Mouse (Mus musculus) lung, postnatal 10 days (tissue): Measurements from ENCODE around the gene Prdm12.
"Not testable (repeated sequence)": the region's sequence is repeated elsewhere in the genome, so short reads cannot be mapped to it uniquely, and the experiment has no call there.

ENCODE experiments used
- DNase-seq: peaks from one replicate; pipeline ENCODE4 v3.0.0; 2021

The Prdm12 gene

DNA sequence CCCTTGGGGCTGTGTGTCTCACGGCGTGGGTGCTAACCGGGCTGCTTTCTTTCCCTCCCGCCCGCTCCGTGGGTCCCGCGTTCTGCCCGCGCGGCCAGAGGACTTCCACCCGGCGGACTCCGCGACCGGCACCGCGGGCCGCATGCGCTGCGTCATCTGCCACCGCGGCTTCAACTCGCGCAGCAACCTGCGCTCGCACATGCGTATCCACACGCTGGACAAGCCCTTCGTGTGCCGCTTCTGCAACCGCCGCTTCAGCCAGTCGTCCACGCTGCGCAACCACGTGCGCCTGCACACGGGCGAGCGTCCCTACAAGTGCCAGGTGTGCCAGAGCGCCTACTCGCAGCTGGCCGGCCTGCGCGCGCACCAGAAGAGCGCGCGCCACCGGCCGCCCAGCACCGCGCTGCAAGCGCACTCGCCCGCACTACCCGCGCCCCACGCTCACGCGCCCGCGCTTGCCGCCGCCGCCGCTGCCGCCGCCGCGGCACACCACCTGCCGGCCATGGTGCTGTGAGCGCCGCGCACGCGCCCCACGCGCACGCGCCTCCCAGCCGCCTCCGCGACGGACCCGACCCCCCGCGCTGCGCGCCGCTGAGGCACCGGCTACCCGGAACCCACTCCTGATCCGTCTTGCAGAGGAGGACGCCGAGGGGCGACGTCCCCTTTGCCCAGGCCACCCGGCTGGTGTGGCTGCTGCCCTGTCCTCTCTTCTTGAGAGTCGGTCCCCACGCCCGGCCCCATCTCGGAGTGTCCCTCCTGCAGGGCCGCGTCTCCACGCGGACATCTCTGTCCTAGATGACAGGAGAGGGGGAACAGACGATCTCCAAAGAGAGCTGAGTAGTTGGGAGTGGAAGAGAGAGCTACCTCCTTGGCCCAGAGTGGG is 14.4 kb downstream of the Prdm12 start:
- DNase-seq = no peak

- peak; percentile 75 for DNase-seq
These were observed 15.2 kb downstream of the Prdm12 start for GRCm38 (mm10) chr2:31654854-31655559.

DNA sequence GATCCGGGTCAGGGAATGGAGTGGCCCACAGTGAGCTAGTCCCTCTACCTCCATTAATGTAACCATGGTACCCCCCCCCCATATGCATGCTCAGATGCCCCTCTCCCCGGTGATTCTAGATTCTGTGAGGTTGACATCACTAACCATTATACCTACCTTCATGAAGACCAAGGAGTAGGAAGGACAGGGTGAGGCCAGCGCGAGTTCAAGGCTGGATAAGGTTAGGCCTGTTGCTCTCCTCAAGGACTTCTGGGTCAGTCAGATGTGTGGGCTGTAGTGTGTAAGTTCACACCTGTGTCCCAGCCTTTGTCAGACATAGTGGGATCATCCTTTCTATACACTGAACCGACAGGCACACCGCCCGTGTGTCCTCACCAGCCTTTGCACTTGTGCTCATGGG is 16.5 kb downstream of the Prdm12 start:
- no peak for DNase-seq

DNA sequence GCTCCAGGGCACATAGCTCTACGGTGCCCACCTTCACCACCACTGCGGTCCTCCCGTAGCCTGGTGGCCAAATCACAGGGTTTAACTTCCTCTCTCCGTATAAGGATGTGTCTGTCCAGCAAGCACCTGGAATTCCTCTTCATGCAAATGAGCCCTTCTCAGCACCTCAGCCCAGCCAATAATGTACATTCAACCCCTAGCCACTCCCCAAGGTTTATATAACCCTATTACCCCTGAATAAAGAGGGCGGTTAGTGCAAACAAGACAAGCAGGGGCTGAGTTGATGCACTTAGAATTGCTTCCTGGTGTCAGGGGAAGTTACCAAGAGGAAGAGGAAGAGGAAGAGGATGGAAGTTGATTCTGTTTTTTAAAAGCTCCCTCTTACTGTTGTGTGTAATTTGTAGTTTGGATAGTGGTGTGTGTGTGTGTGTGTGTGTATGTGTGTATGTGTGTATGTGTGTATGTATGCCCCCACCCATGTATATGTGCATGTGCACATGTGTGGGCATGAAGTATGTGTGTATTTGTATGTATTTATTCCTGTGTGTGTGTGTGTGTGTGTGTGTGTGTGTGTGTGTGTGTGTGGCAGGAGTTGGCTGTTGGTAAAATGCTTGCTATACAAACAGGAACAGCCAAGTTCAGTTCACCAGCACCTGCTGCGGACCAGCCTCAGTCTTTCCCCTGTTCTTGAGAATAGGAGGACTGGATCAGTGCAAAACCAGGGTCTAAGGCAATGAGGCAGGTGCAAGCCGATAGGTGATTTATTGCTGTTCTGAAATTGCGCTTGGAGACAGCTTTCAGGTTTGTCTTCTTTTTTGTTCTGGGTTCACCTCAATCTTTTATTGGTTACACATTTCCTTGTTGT is 23.3 kb downstream of the Prdm12 start:
- DNase-seq = no peak

GRCm38 (mm10) chr2:31663804-31664180 is 24.0 kb downstream of the Prdm12 start:
- DNase-seq = no peak

GRCm38 (mm10) chr2:31667332-31667731 is 27.5 kb downstream of the Prdm12 start:
- peak; percentile 36 for DNase-seq

- DNase-seq = peak; percentile 96
These were observed 30.8 kb downstream of the Prdm12 start, which contains the start of gene Exosc2 for GRCm38 (mm10) chr2:31670551-31671035. Gene Exosc2 (plus strand): TSS chr2:31670715.

DNA sequence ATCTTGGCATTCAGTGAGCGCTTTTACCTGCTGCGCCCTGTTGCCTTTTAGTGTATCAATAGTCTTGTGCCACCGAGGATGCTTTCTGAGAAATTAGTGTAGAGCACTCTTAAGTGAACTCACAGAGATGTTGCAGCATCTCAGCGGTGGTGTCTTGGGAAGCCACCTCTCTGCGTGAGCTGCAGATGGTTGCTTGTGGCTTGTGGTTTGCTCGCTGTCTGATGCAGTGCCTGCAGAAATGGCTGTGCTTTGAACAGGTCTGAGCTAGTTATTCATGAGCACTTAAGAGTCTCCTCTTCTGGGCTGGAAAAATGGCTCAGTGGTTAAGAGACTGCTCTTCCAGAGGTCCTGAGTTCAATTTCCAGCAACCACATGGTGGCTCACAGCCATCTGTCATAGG is 38.8 kb downstream of the Prdm12 start:
- no peak for DNase-seq

- not testable (repeated sequence) for DNase-seq
These were observed 41.3 kb downstream of the Prdm12 start for GRCm38 (mm10) chr2:31681051-31681707.

DNA sequence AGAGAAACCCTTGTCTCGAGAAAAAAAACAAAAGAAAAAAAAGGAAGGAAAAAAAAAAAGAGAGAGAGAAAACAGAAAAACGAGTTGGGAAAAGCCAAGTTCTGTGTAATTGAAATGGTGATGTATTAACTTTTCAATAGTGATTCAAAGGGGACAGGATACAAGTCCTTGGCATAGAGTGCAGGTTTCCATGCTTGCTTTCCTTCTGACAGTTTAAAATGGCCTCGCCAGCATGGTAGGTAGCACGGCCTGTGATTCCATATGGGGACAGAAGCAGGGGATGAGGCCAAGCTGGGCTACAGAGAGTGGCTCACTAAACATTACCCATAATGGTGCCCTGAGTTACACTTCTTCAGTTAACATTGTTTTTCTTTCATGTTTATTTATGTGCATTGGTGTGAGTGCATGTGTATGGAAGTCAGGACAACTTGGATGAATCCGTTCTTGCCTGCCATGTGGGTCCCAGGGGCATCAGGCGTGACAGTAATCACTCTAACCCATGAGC is 41.9 kb downstream of the Prdm12 start:
- DNase-seq = no peak

DNA sequence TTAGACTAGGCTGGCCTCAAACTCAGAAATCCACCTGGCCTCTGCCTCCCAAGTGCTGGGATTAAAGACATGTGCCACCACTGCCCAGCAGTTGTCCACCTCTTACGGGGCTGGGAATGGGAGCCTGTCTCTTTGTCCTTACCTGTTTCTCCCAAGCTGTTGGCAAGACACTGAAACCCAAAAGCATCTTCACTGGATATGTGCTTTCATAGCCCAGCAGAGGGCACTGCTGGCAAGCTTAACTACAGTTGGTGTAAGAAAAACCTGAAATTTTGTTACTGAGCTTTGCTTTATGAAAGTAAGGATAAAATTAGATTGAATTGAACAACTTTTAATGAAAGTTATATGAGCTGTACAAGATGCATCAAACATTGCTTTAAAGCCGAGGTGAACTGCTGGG is 43.8 kb downstream of the Prdm12 start:
- DNase-seq = peak; percentile 71

DNA sequence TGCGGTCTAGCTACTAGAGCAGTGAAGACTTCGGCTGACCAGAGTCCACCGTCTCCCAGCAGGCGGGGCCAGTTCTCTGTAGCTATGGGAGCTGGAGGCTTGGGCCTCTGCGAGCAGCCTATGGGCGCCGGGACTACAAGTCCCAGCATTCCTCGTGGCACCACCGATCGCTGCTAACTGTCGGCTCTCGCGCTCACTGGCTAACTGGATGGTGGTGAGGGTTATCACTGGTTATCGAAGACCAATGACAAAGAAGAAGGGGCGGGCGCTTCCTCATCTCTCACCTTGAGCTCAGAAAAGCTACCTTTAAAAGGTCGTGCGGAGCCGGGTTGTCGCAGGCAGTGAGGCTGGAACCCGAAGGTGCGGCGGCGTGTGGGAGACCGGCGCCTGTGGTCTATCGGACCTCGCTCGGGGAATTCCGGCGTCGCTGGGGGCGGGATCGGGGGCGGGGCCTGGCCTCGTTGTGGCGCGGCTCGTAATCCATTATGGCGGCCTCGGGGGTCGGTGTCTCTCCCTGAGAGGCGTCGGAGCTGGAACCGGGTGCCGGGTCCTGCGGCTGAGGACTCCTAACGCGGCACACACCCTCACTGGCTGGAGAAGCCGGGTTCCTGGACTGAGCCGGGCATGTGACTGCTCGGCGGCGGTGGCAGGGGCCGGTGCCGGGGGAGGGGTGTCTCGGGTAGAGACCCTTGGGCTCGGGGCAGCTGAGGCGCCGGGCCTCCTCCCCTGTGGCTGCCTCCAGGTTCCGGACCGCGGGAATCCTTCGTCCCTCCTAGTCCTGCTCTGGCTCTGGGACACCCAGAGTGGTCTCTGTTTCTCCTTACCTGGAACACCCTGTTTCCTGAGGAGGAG is 48.5 kb downstream of the Prdm12 start, which contains the start of gene Abl1:
Gene Abl1 (plus strand): TSS at position 303 of the 852 bp plus-strand sequence.
- DNase-seq = peak; percentile 98

GRCm38 (mm10) chr2:31689045-31689444 is 49.2 kb downstream of the Prdm12 start:
- DNase-seq = peak; percentile 14

- peak; percentile 22 for DNase-seq
These were observed 50.2 kb downstream of the Prdm12 start for GRCm38 (mm10) chr2:31690063-31690462.

DNA sequence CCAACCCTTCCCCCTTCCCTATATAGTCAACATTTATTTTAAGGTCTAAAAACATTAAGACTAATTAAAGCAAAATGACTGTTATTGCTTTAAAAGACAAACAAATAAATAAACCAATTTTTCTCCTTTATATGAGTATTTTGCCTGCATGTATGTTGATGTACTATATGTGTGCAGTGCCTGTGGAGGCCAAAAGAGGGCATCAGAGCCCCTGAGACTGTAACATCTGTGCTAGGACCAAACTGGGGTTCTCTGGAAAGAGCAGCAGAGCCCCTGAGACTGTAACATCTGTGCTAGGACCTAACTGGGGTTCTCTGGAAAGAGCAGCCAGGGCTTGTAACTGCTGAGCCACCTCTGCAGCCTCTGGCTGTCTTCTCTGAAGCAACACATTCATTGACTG is 58.4 kb downstream of the Prdm12 start:
- DNase-seq = peak; percentile 14

- DNase-seq = no peak
These were observed 61.0 kb downstream of the Prdm12 start for GRCm38 (mm10) chr2:31700545-31701446.

- peak; percentile 27 for DNase-seq
These were observed 63.4 kb downstream of the Prdm12 start for GRCm38 (mm10) chr2:31703226-31703625.
